Mouse (Mus musculus): ENCODE measurements around the gene Gm34302. TPM values are rescaled to one million over a fixed set of nuclear protein-coding genes. Genes with fewer than 3 reads are reported as not detected.
"Not testable (repeated sequence)": the region's sequence is repeated elsewhere in the genome, so short reads cannot be mapped to it uniquely, and the experiment has no call there.

The Gm34302 gene
- not detected in 2 replicates for polyA plus RNA-seq (2016; fragmentation: Nextera tagmentation; extraction: Ambion mirVana)

- H3K9ac ChIP-seq = no peak within 1 kb of the TSS
- no peak within 1 kb of the TSS for H3K4me2 ChIP-seq (replicated peaks)
- no peaks in the 10 kb centered on the region for H3K4me1 ChIP-seq
- no peaks in the 10 kb centered on the region for H3K27me3 ChIP-seq
- 58% methylated on average over 1 of the region's 1 CpGs for WGBS
- H3K4me3 ChIP-seq = no peak within 1 kb of the TSS
- no peak for ATAC-seq (ENCODE audit: insufficient number of reproducible peaks, insufficient read depth, low FRiP score, low TSS enrichment)
- H3K9me3 ChIP-seq = no peaks in the 10 kb centered on the region
- H3K36me3 ChIP-seq = no peaks in the 10 kb centered on the region
- no peak within 1 kb of the TSS for H3K27ac ChIP-seq
Observed at GRCm38 (mm10) chr3:63483726-63484125, at the start of gene Gm34302. Gene Gm34302, minus strand, starts transcription at chr3:63483879.

DNA sequence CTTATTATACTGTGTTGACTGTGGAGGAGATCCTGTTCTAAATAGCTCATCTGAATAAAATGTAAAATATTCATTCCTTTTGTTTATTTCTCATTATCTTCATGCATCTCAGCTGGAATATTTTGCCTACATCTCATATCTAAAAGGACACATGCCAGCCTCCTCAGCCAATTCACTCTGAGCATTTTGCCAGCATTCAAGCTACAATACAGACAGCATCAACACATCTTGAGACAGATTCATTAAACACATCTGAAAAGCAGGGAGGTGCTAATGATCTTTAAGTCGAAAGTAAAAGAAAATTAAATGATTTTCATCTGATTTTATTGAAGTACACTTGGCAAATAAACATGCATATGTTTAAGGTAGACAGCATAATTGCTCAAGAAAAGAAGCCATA, 48.2 kb upstream of the Gm34302 start:
- WGBS = 64% methylated on average over 1 of the region's 1 CpGs
- Histone ChIP-seq H3K9ac (no peak overlapping the region), H3K4me1 (no peaks in the 10 kb centered on the region), H3K36me3 (no peaks in the 10 kb centered on the region), H3K9me3 (no peaks in the 10 kb centered on the region), H3K27me3 (no peaks in the 10 kb centered on the region), H3K4me2 (replicated peaks) (no peak overlapping the region), H3K4me3 (no peak overlapping the region), H3K27ac (no peak overlapping the region)
- ATAC-seq (ENCODE audit: insufficient number of reproducible peaks, insufficient read depth, low FRiP score, low TSS enrichment) = no peak

GRCm38 (mm10) chr3:63517681-63518080, 34.0 kb upstream of the Gm34302 start:
- Histone ChIP-seq H3K9me3 (no peaks in the 10 kb centered on the region), H3K27me3 (no peaks in the 10 kb centered on the region), H3K4me1 (no peaks in the 10 kb centered on the region), H3K4me3 (no peak overlapping the region), H3K9ac (no peak overlapping the region), H3K36me3 (no peaks in the 10 kb centered on the region), H3K27ac (no peak overlapping the region), H3K4me2 (replicated peaks) (no peak overlapping the region)
- 97% methylated on average over 1 of the region's 1 CpGs for WGBS
- ATAC-seq (ENCODE audit: insufficient number of reproducible peaks, insufficient read depth, low FRiP score, low TSS enrichment) = no peak

DNA sequence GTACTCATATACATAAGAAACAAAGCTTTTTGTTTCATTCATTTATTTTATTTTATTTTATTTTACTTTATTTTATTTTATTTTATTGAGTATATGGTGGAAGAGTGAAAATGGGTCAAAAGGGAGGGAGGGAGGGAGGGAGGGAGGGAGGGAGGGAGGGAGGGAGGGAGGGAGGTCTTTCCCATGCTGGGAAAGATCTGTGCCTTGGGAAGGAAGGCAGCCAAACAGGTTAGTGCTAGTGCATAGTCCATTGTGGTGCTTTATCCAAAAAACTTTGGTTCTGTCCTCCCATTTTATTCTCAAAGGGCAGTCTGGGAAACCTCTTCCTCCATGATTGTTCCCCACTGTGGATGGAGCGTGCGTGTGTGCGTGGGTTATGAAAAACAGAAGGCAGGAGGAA, 32.6 kb upstream of the Gm34302 start:
- H3K27me3 ChIP-seq; H3K36me3 ChIP-seq; H3K9ac ChIP-seq; ATAC-seq (ENCODE audit: insufficient number of reproducible peaks, insufficient read depth, low FRiP score, low TSS enrichment); H3K4me2 ChIP-seq (replicated peaks); H3K9me3 ChIP-seq; H3K27ac ChIP-seq; H3K4me3 ChIP-seq; H3K4me1 ChIP-seq: not testable (repeated sequence)
- 74% methylated on average over 3 of the region's 3 CpGs for WGBS

DNA sequence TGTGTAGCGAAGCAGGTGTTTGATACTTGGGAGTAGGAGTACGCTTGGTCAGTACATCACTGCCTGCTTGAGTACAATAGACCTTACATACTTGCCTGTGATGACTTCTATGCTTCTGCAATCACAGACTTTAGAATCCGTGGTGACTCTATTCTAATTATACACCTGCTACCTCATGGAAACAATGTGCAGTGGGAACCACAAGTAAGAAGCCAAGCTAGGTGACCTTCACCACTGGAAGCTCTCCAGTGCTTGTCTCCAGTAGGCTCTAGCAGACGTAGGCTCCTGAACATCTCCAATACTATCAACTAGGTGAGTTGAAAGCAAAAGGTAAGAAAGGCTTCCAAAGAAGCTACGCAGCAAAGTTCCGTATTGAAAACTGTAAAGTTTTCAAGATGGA, 27.6 kb upstream of the Gm34302 start:
- H3K4me3 ChIP-seq = no peak overlapping the region
- no peak overlapping the region for H3K4me2 ChIP-seq (replicated peaks)
- no peak overlapping the region for H3K9ac ChIP-seq
- no peaks in the 10 kb centered on the region for H3K9me3 ChIP-seq
- 90% methylated on average over 6 of the region's 6 CpGs for WGBS
- H3K4me1 ChIP-seq = no peaks in the 10 kb centered on the region
- no peak for ATAC-seq (ENCODE audit: insufficient number of reproducible peaks, insufficient read depth, low FRiP score, low TSS enrichment)
- no peaks in the 10 kb centered on the region for H3K36me3 ChIP-seq
- H3K27ac ChIP-seq = no peak overlapping the region
- no peaks in the 10 kb centered on the region for H3K27me3 ChIP-seq

DNA sequence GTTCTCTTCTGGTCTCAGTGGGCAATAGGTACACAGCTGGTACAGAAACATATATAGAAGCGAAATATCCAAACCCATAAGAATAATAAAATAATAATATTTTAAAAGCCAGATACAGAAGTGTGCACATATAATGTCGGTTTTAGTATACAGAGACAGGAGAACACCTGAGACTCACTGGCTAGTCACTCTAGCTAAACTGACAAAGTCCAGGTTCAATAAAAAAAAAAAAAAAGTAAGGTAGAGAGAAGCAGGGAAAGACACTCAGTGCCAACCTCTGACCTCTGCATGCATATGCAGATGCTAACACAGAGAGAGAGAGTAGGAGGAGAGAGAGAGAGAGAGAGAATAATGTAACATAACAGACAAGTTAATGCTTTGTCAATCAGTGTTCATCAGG, 25.8 kb upstream of the Gm34302 start:
- Histone ChIP-seq H3K9ac (no peak overlapping the region), H3K4me3 (no peak overlapping the region), H3K4me2 (replicated peaks) (no peak overlapping the region), H3K9me3 (no peaks in the 10 kb centered on the region), H3K27me3 (no peaks in the 10 kb centered on the region), H3K27ac (no peak overlapping the region), H3K36me3 (no peaks in the 10 kb centered on the region), H3K4me1 (no peaks in the 10 kb centered on the region)
- 90% methylated on average over 2 of the region's 2 CpGs for WGBS
- ATAC-seq (ENCODE audit: insufficient number of reproducible peaks, insufficient read depth, low FRiP score, low TSS enrichment) = no peak

DNA sequence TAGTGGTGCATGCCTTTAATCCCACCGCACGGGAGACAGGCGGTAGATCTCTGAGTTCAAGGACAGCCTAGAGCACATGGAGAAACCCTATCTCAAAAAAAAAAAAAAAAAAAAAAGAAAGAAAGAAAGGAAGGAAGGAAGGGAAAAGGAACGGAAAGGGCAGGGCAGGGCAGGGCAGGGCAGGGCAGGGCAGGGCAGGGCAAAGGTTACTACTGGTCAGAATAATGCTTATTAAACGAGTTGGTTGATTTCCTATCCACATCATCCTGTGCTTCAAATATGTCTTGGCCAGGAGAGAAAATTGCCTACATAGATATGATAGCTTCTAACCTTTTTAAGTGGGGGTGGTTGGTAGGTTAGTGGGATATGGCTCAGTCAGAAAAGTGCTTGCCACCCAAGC, 25.2 kb upstream of the Gm34302 start:
- Histone ChIP-seq H3K27me3 (no peaks in the 10 kb centered on the region), H3K9ac (no peak overlapping the region), H3K36me3 (no peaks in the 10 kb centered on the region), H3K27ac (no peak overlapping the region), H3K9me3 (no peaks in the 10 kb centered on the region), H3K4me2 (replicated peaks) (no peak overlapping the region), H3K4me1 (no peaks in the 10 kb centered on the region), H3K4me3 (no peak overlapping the region)
- ATAC-seq (ENCODE audit: insufficient number of reproducible peaks, insufficient read depth, low FRiP score, low TSS enrichment) = no peak
- WGBS = 71% methylated on average over 5 of the region's 5 CpGs

- no peak for ATAC-seq (ENCODE audit: insufficient number of reproducible peaks, insufficient read depth, low FRiP score, low TSS enrichment)
- WGBS = 81% methylated on average over 5 of the region's 5 CpGs
- no peaks in the 10 kb centered on the region for H3K4me1 ChIP-seq
Observed at GRCm38 (mm10) chr3:63504433-63504832, 20.8 kb upstream of the Gm34302 start.

GRCm38 (mm10) chr3:63494625-63495382, 11.1 kb upstream of the Gm34302 start:
- Histone ChIP-seq H3K9me3 (no peaks in the 10 kb centered on the region), H3K27me3 (no peaks in the 10 kb centered on the region), H3K9ac (no peak overlapping the region), H3K4me3 (no peak overlapping the region), H3K4me1 (0 out of 2 replicates have a peak, but pooled peaks cover 4% of the 10 kb centered on the region), H3K4me2 (replicated peaks) (no peak overlapping the region), H3K36me3 (no peaks in the 10 kb centered on the region), H3K27ac (no peak overlapping the region)
- 28% methylated on average over 5 of the region's 5 CpGs for WGBS
- no peak for ATAC-seq (ENCODE audit: insufficient number of reproducible peaks, insufficient read depth, low FRiP score, low TSS enrichment)

More at GRCm38 (mm10) chr3:63504433-63504832, 20.8 kb upstream of the Gm34302 start:
- Histone ChIP-seq H3K36me3 (no peaks in the 10 kb centered on the region), H3K9ac (no peak overlapping the region), H3K27ac (no peak overlapping the region), H3K9me3 (no peaks in the 10 kb centered on the region), H3K4me3 (no peak overlapping the region), H3K4me2 (replicated peaks) (no peak overlapping the region), H3K27me3 (no peaks in the 10 kb centered on the region)

DNA sequence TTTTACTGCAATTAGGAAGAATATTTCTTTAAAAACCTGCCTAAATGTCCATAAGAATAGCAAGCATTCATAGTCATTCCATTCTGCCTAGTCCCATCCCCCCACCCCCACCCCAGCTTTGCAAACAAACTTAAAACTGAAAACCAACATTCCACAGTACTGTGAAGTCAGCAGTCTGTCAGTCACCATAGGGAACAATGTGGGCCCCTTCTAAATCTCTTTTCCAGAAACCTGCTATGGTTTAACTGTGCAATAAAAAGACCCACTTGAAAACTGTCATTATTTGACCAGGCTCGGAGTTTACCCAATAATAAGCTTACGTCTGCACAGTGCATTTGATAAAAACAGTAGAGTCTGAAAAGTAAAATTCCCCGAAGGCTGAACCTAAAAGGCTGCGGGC, 9.9 kb upstream of the Gm34302 start:
- Histone ChIP-seq H3K9ac (no peak overlapping the region), H3K4me1 (0 out of 2 replicates have a peak, but pooled peaks cover 4% of the 10 kb centered on the region), H3K4me2 (replicated peaks) (no peak overlapping the region), H3K36me3 (no peaks in the 10 kb centered on the region), H3K27ac (no peak overlapping the region), H3K4me3 (no peak overlapping the region), H3K9me3 (no peaks in the 10 kb centered on the region), H3K27me3 (no peaks in the 10 kb centered on the region)
- 47% methylated on average over 4 of the region's 4 CpGs for WGBS
- peak; percentile 47; the same call in 1 of the 2 replicates for ATAC-seq (ENCODE audit: insufficient number of reproducible peaks, insufficient read depth, low FRiP score, low TSS enrichment)

- no peak for ATAC-seq (ENCODE audit: insufficient number of reproducible peaks, insufficient read depth, low FRiP score, low TSS enrichment)
- Histone ChIP-seq H3K27ac (no peak overlapping the region), H3K27me3 (no peaks in the 10 kb centered on the region), H3K9ac (no peak overlapping the region), H3K4me1 (no peaks in the 10 kb centered on the region), H3K4me3 (no peak overlapping the region), H3K36me3 (no peaks in the 10 kb centered on the region), H3K4me2 (replicated peaks) (no peak overlapping the region), H3K9me3 (no peaks in the 10 kb centered on the region)
- 72% methylated on average over 1 of the region's 1 CpGs for WGBS
Observed at GRCm38 (mm10) chr3:63440426-63441125, 43.1 kb downstream of the Gm34302 start.

DNA sequence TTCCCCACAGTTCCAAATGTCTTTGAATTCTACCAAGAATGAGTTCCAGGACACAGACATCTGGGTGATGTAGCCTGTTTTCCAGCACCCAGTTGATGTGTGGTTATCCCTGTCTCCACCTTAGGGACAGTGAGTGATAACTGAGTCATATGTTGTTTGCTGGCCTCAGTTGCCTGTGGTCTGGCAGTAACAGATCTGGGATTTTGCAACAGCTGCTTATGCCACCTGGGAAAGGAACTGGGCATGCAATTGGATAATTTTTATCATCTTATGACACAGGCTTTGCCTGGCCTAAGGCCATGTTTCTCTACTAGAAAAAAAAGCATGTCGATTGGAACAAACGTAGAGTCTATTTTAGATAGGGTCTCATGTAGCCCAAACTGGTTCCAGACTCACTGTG, 43.9 kb downstream of the Gm34302 start:
- ATAC-seq (ENCODE audit: insufficient number of reproducible peaks, insufficient read depth, low FRiP score, low TSS enrichment) = no peak
- no peak overlapping the region for H3K9ac ChIP-seq
- H3K4me1 ChIP-seq = no peaks in the 10 kb centered on the region
- WGBS = 69% methylated on average over 2 of the region's 2 CpGs
- no peaks in the 10 kb centered on the region for H3K9me3 ChIP-seq
- H3K4me3 ChIP-seq = no peak overlapping the region
- H3K4me2 ChIP-seq (replicated peaks) = no peak overlapping the region
- no peaks in the 10 kb centered on the region for H3K36me3 ChIP-seq
- H3K27me3 ChIP-seq = no peaks in the 10 kb centered on the region
- no peak overlapping the region for H3K27ac ChIP-seq

All from embryonic facial prominence, embryonic 12.5 days (tissue).